Mouse (Mus musculus): ENCODE results near the gene Bag5. TPM values are rescaled to one million over a fixed set of nuclear protein-coding genes. Genes with fewer than 3 reads are reported as not detected.

Gene Bag5
- total and polyA plus RNA-seq, 3 experiments: 24.0 to 38.0 TPM; not detected in 1

DNA sequence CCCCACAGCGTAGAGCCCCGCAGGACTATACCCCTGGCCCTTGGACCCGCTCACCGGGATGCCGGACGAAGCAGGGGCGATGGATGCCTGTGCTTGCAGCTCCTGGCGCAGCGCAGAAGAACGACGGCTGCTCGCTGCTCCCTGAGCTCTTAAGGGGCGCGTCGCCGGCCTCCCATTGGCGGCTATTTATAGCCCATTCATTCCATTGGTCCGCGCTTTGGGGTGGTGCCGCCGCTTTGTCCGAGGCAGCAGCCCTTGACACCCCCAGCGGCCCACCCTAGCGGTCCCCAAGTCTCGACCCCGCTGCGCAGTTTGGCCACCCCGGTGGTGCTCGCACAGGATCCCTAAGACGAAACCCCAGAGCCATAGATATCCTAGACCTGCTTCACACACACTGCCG, 40.9 kb downstream of the Bag5 start, which contains the start of gene Ckb:
Ckb (minus strand) TSS at position 163 of the 400 bp plus-strand sequence.
- H3K27me3 ChIP-seq (ENCODE audit: control insufficient read depth in 1 of 2, insufficient read depth in 2 of 2, low read length in 2 of 2): no peaks in the 10 kb centered on the region
- DNase-seq (ENCODE audit: low read depth, low spot score): no peak
- H3K79me2 ChIP-seq (ENCODE audit: control insufficient read depth, insufficient read depth, low read length, poor library complexity): no peaks in the 10 kb centered on the region; the same call in 1 of the 2 replicates
- no peak within 1 kb of the TSS for H3K9ac ChIP-seq (ENCODE audit: control insufficient read depth, low read depth, low read length, poor library complexity, severe bottlenecking)
- H3K36me3 ChIP-seq (ENCODE audit: control insufficient read depth in 1 of 2, insufficient read depth in 2 of 2, low read length in 2 of 2): peaks cover 0 to 12% of the 10 kb centered on the region in 2 experiments; a peak in 2 of 4 replicates
- TF ChIP-seq E2F4 (IDR thresholded peaks at IDR 0.05; ENCODE audit: borderline replicate concordance, low read depth, low read length): no peak
- no peak for TF ChIP-seq GABPA (IDR thresholded peaks at IDR 0.05; ENCODE audit: low read depth, low read length)
- TF ChIP-seq CHD1 (IDR thresholded peaks at IDR 0.05; ENCODE audit: low read depth, low read length): no peak
- no peak for TF ChIP-seq MXI1 (IDR thresholded peaks at IDR 0.05; ENCODE audit: low read depth, low read length)
- no peak for TF ChIP-seq MEF2A (IDR thresholded peaks at IDR 0.05; ENCODE audit: extremely low read depth, insufficient replicate concordance, low read depth, low read length, poor library complexity, severe bottlenecking)
- no peaks in the 10 kb centered on the region for H3K9me3 ChIP-seq (replicated peaks; ENCODE audit: insufficient read depth, low read length)
- H3K27ac ChIP-seq (ENCODE audit: control insufficient read depth, low read depth, low read length): no peak within 1 kb of the TSS
- H3K4me3 ChIP-seq (ENCODE audit: control insufficient read depth in 1 of 2, insufficient read depth in 1 of 2, low read depth in 2 of 2, low read length in 2 of 2): no peak within 1 kb of the TSS
- peaks cover 8 to 17% of the 10 kb centered on the region in 2 experiments for H3K4me1 ChIP-seq (ENCODE audit: control insufficient read depth in 1 of 2, insufficient read depth in 2 of 2, low read length in 2 of 2)

DNA sequence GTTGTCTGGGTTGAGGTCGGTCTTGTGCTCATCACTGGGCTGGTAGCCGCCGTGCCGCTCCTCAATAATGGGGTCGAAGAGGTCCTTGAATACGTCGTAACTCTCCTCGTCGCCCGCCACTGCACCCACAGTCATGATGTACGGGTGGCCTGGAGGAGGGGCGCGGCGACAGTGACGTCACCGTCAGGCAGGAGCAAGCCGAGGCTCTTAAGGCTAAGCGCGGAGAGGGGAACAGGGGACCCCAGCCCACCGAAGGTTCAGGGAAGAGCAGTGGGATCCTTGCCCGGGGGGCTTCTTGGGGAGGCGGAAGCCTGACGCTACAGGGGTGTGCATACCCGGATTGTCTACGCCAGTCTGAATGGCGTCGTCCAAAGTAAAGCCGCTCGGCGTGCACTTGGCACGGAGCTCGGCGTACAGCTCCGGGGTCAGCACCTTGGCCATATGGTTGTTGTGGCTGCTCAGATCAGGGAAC, 41.6 kb downstream of the Bag5 start:
- TF ChIP-seq ETS1 (IDR thresholded peaks at IDR 0.05; ENCODE audit: low read depth, low read length) (no peak), EP300 (IDR thresholded peaks at IDR 0.05; ENCODE audit: low read depth in 1 of 2, low read length in 2 of 2) (no peak), MYC (IDR thresholded peaks at IDR 0.05; ENCODE audit: low read depth, low read length) (no peak), TAL1 (IDR thresholded peaks at IDR 0.05; ENCODE audit: low read length) (no peak), UBTF (IDR thresholded peaks at IDR 0.05; ENCODE audit: borderline replicate concordance, insufficient read depth, low read depth, low read length) (no peak), CHD1 (IDR thresholded peaks at IDR 0.05; ENCODE audit: low read depth, low read length) (no peak), USF2 (IDR thresholded peaks at IDR 0.05; ENCODE audit: borderline replicate concordance in 1 of 2, insufficient read depth in 1 of 2, low read depth in 1 of 2, low read length in 2 of 2) (no peak), POLR2AphosphoS2 (IDR thresholded peaks at IDR 0.05; ENCODE audit: low read length) (no peak), E2F4 (IDR thresholded peaks at IDR 0.05; ENCODE audit: borderline replicate concordance, low read depth, low read length) (no peak), MAFK (IDR thresholded peaks at IDR 0.05; ENCODE audit: borderline replicate concordance, low read depth, low read length) (no peak), TCF12 (IDR thresholded peaks at IDR 0.05; ENCODE audit: low read depth, low read length) (no peak), ZKSCAN1 (IDR thresholded peaks at IDR 0.05; ENCODE audit: low read depth, low read length) (no peak), POLR2AphosphoS5 (IDR thresholded peaks at IDR 0.05; ENCODE audit: borderline replicate concordance, low read depth, low read length) (no peak), KAT2A (conservative IDR thresholded peaks at IDR 0.05; ENCODE audit: low read depth, low read length) (no peak)
- Histone ChIP-seq H3K36me3 (ENCODE audit: control insufficient read depth in 1 of 2, insufficient read depth in 2 of 2, low read length in 2 of 2) (peaks cover 0 to 9% of the 10 kb centered on the region in 2 experiments; a peak in 2 of 4 replicates), H3K27ac (ENCODE audit: control insufficient read depth, low read depth, low read length) (no peak overlapping the region), H3K79me2 (ENCODE audit: control insufficient read depth, insufficient read depth, low read length, poor library complexity) (no peaks in the 10 kb centered on the region; the same call in 1 of the 2 replicates), H3K27me3 (ENCODE audit: control insufficient read depth in 1 of 2, insufficient read depth in 2 of 2, low read length in 2 of 2) (no peaks in the 10 kb centered on the region), H3K9ac (ENCODE audit: control insufficient read depth, low read depth, low read length, poor library complexity, severe bottlenecking) (no peak overlapping the region), H3K4me3 (ENCODE audit: control insufficient read depth in 1 of 2, insufficient read depth in 1 of 2, low read depth in 2 of 2, low read length in 2 of 2) (no peak overlapping the region), H3K4me1 (ENCODE audit: control insufficient read depth in 1 of 2, insufficient read depth in 2 of 2, low read length in 2 of 2) (peaks cover 5 to 14% of the 10 kb centered on the region in 2 experiments), H3K9me3 (replicated peaks; ENCODE audit: insufficient read depth, low read length) (no peaks in the 10 kb centered on the region)
- DNase-seq (ENCODE audit: low read depth, low spot score): no peak
